Mouse (Mus musculus) hindbrain, embryonic 14.5 days (tissue): ENCODE data around the gene Fbxo34. TPM values are rescaled to one million over a fixed set of nuclear protein-coding genes. Genes with fewer than 3 reads are reported as not detected.
"Not testable (repeated sequence)": the region's sequence is repeated elsewhere in the genome, so short reads cannot be mapped to it uniquely, and the experiment has no call there.

Source experiments
- ATAC-seq: fragments of 200-750 bp; cut with Nextera tagmentation; 2 replicates; pipeline ENCODE4 v1.8.0; 2017; ENCODE audit warnings: moderate number of reproducible peaks, mild to moderate bottlenecking, moderate TSS enrichment, moderate library complexity; ENCODE audit not compliant: low FRiP score
- DNase-seq: peaks from one replicate; pipeline ENCODE4 v3.0.0-alpha.2; 2015; ENCODE audit warnings: low spot score
- H3K27ac ChIP-seq: fragments of 300-500 bp; sonication (generic); 2 replicates; pipeline ENCODE4 v1.5.1; 2014; ENCODE audit warnings: mild to moderate bottlenecking, moderate library complexity
- H3K27me3 ChIP-seq: fragments of 300-500 bp; sonication (generic); 2 replicates; pipeline ENCODE4 v1.6.1; 2014; ENCODE audit warnings: mild to moderate bottlenecking, low read length, mixed read lengths; ENCODE audit not compliant: control insufficient read depth, insufficient read depth
- H3K36me3 ChIP-seq: fragments of 300-500 bp; sonication (generic); replicated peaks from 2 replicates; pipeline ENCODE4 v1.6.1; 2014; ENCODE audit not compliant: control insufficient read depth, insufficient read depth
- H3K4me1 ChIP-seq: fragments of 300-500 bp; sonication (generic); replicated peaks from 2 replicates; pipeline ENCODE4 v1.6.1; 2014; ENCODE audit warnings: antibody characterized with exemption, low read length, mixed read lengths; ENCODE audit not compliant: control insufficient read depth, insufficient read depth
- H3K4me2 ChIP-seq: fragments of 300-500 bp; sonication (generic); replicated peaks from 2 replicates; pipeline ENCODE4 v1.6.1; 2014; ENCODE audit warnings: mild to moderate bottlenecking, moderate library complexity
- H3K4me3 ChIP-seq: fragments of 300-500 bp; sonication (generic); replicated peaks from 2 replicates; pipeline ENCODE4 v1.5.1; 2014; ENCODE audit warnings: mild to moderate bottlenecking, low read length
- H3K9ac ChIP-seq: fragments of 300-500 bp; sonication (generic); 2 replicates; pipeline ENCODE4 v1.6.1; 2014
- H3K9me3 ChIP-seq: fragments of 300-500 bp; sonication (generic); 2 replicates; pipeline ENCODE4 v1.6.1; 2016; ENCODE audit warnings: low read length; ENCODE audit not compliant: control insufficient read depth
- WGBS: fragments of 180-500 bp; shearing (Covaris S2); extraction: QIAGEN DNeasy Blood & Tissue Kit; methylation state at CpG from one replicate; pipeline ENCODE4 v1.1.7; 2014; 5-methylcytosine and 5-hydroxymethylcytosine counted together
- polyA plus RNA-seq: library from polyadenylated mRNA; unstranded; fragments of >200 nt; fragmentation: Nextera tagmentation; extraction: Ambion mirVana; gene quantifications from 2 replicates; pipeline ENCODE4 v1.2.1, GENCODE M21; 2014

The Fbxo34 gene
- polyA plus RNA-seq, 1 experiment from 2014 or later = 35.3 TPM

DNA sequence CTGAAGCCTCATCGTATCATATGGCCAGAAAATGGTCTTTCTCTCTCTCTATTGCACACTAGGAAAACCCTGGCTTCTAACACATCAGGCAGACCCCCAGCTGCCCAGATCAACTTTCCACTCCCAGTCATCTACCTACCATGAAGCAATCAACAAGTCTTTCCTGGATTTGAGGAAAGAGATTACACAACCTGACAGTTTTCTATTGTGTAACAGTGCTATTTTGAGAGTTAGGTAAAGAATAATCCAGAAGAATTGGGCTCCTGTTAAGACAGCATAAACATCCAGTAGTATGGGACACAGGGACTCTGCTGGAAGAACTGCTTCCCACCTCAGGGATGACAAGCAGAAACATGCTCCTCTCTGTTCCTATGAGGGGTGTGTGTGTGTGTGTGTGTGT lies 112.3 kb downstream of the Fbxo34 start:
- Histone ChIP-seq H3K9me3 (no peaks in the 10 kb centered on the region), H3K4me2 (no peak overlapping the region), H3K9ac (no peak overlapping the region), H3K4me3 (no peak overlapping the region), H3K36me3 (peaks cover 37% of the 10 kb centered on the region), H3K27ac (no peak overlapping the region), H3K27me3 (no peaks in the 10 kb centered on the region), H3K4me1 (peaks cover 8% of the 10 kb centered on the region)
- DNase-seq (no peak), ATAC-seq (no peak)
- WGBS = 86% methylated on average over 1 of the region's 1 CpGs

DNA sequence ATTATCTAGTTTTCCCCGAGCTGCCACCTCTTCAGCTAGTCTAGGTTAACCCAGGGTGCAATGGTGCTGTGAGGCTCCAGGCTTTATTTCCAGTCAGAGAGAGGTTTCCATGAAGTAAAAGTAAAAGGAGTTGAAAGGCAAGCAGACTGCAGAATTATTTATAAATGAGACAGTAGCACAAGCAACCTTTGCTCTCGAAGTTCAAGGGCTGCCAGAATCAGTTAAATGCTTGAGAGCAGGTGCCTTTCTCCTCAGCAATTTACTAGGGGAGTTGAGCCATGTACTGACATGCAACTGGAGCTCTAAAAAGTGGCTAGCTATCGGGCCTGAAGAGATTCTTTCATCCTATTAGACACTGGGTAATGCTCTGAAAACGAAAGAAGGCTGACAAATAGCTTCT lies 112.9 kb downstream of the Fbxo34 start:
- WGBS = 87% methylated on average over 4 of the region's 4 CpGs
- no peak for ATAC-seq

DNA sequence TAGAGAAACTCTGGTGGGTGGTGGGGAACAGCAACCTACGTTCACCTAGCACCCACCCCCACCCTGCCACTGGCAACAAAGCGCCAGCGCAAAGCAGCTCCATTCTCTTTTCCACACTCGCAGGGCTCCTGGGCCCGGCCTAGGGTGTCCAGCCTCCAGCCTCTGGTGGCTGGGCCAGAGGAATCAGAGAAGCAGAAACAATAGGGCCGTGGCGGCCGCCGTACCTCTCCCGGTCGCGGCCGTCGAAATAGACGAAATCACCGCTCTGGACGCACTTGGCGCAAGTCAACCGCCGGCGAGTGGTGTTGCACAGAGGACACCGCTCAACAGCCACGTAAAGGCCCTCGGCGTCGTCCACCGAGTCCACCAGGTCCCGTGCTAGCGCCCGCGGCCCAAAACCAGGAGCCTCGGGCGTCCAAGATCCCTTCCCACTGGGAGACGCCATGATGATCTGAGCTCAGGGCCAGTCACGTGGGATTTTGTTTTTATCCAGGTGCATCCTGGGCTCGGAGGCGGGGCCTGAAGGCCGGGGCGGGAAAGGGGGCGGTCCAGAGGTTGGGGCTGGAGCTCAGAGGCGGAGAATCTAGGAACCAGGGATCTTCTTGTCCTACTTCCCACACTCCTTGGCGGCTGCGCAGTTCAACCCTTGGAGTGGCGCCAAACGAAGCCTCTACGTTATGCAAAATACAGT lies 117.9 kb downstream of the Fbxo34 start:
- no peaks in the 10 kb centered on the region for H3K9me3 ChIP-seq
- no peaks in the 10 kb centered on the region for H3K27me3 ChIP-seq
- WGBS = under 1% methylated on average over 46 of the region's 46 CpGs
- peak overlapping the region; percentile 86 for H3K9ac ChIP-seq
- ATAC-seq (peak; percentile 99), DNase-seq (peak; percentile 97)
- peaks cover 11% of the 10 kb centered on the region for H3K4me1 ChIP-seq
- H3K27ac ChIP-seq = peak overlapping the region; percentile 28; the same call in 1 of the 2 replicates
- H3K4me3 ChIP-seq = peak overlapping the region; percentile 88
- H3K36me3 ChIP-seq = peaks cover 15% of the 10 kb centered on the region; the same call in 1 of the 2 replicates
- peak overlapping the region; percentile 85 for H3K4me2 ChIP-seq

More for the DNA sequence above, 112.9 kb downstream of the Fbxo34 start:
- Histone ChIP-seq H3K9ac (no peak overlapping the region), H3K4me2 (no peak overlapping the region), H3K4me1 (peaks cover 11% of the 10 kb centered on the region), H3K9me3 (no peaks in the 10 kb centered on the region), H3K36me3 (peaks cover 31% of the 10 kb centered on the region), H3K27me3 (no peaks in the 10 kb centered on the region), H3K27ac (no peak overlapping the region), H3K4me3 (no peak overlapping the region)
- DNase-seq = no peak

GRCm38 (mm10) chr14:47570549-47570948 lies 120.3 kb downstream of the Fbxo34 start, which contains the start of gene Atg14:
Atg14 (minus strand) TSS chr14:47570649.
- H3K9me3 ChIP-seq, H3K9ac ChIP-seq, H3K27me3 ChIP-seq, ATAC-seq, H3K4me3 ChIP-seq, H3K36me3 ChIP-seq, H3K4me2 ChIP-seq, H3K27ac ChIP-seq, DNase-seq: not testable (repeated sequence)
- peaks cover 11% of the 10 kb centered on the region for H3K4me1 ChIP-seq
- 90% methylated on average over 10 of the region's 11 CpGs for WGBS

- Histone ChIP-seq H3K36me3 (no peaks in the 10 kb centered on the region), H3K27me3 (no peaks in the 10 kb centered on the region), H3K4me2 (no peak overlapping the region), H3K9ac (no peak overlapping the region), H3K4me3 (no peak overlapping the region), H3K9me3 (no peaks in the 10 kb centered on the region), H3K27ac (no peak overlapping the region), H3K4me1 (0 out of 2 replicates have a peak, but pooled peaks cover under 1% of the 10 kb centered on the region)
- no peak for ATAC-seq
- no peak for DNase-seq
- 80% methylated on average over 4 of the region's 4 CpGs for WGBS
These were observed 122.5 kb downstream of the Fbxo34 start for GRCm38 (mm10) chr14:47572707-47573106.

- H3K4me1 ChIP-seq = no peaks in the 10 kb centered on the region
- H3K4me3 ChIP-seq = no peak overlapping the region
- WGBS = 72% methylated on average over 11 of the region's 11 CpGs
- H3K4me2 ChIP-seq = no peak overlapping the region
- H3K36me3 ChIP-seq = no peaks in the 10 kb centered on the region
- H3K9me3 ChIP-seq = no peaks in the 10 kb centered on the region
- DNase-seq = no peak
- H3K27ac ChIP-seq = no peak overlapping the region
- H3K27me3 ChIP-seq = no peaks in the 10 kb centered on the region
- no peak for ATAC-seq
- H3K9ac ChIP-seq = no peak overlapping the region
These were observed 124.5 kb downstream of the Fbxo34 start for GRCm38 (mm10) chr14:47574721-47575120.

- ATAC-seq (no peak), DNase-seq (no peak)
- H3K27me3 ChIP-seq = no peaks in the 10 kb centered on the region
- no peaks in the 10 kb centered on the region for H3K36me3 ChIP-seq
- no peak overlapping the region for H3K9ac ChIP-seq
- no peaks in the 10 kb centered on the region for H3K9me3 ChIP-seq
- WGBS = 72% methylated on average over 4 of the region's 4 CpGs
- no peaks in the 10 kb centered on the region for H3K4me1 ChIP-seq
- H3K4me2 ChIP-seq = no peak overlapping the region
- H3K4me3 ChIP-seq = no peak overlapping the region
- H3K27ac ChIP-seq = no peak overlapping the region
These were observed 126.5 kb downstream of the Fbxo34 start for GRCm38 (mm10) chr14:47576687-47577086.

DNA sequence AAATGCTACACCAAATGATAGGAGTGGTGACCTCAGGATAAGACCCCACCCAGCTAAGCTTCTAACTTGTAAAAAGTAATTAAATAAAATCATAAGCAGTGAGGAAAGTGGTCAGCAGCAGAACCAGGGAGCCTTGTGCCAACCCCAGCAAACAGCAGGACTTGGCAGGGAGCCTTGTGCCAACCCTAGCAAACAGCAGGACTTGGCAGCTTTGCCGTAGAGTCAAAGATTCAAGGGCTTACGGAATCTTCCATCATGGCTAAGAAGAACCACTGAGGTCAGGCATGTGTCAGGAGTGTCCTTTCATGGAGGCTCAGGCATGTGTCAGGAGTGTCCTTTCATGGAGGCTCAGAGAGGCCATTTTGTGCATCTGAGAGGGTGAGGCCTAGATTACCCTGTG lies 127.9 kb downstream of the Fbxo34 start:
- H3K27me3 ChIP-seq = no peaks in the 10 kb centered on the region
- H3K4me3 ChIP-seq = no peak overlapping the region
- ATAC-seq (no peak), DNase-seq (no peak)
- H3K9ac ChIP-seq = no peak overlapping the region
- H3K36me3 ChIP-seq = no peaks in the 10 kb centered on the region
- no peak overlapping the region for H3K4me2 ChIP-seq
- no peak overlapping the region for H3K27ac ChIP-seq
- no peaks in the 10 kb centered on the region for H3K9me3 ChIP-seq
- H3K4me1 ChIP-seq = no peaks in the 10 kb centered on the region
- whole genome bisulfite sequencing = 82% methylated on average over 2 of the region's 2 CpGs

DNA sequence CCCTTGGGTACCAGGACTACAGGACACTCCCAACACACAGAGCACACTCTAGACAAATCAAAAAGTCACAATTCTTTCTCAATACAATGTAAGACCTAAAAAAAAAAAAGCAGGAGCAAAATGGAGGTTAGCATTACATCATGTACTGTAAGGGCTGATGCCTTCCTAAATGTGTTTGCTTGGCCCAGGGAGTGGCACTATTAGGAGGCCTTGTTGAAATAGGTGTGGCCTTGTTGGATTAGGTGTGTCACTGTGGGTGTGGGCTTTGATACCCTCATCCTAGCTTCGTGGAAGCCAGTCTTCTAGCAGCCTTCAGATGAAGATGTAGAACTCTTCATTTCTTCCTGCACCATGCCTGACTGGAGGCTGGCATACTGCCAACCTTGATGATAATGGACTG lies 131.1 kb downstream of the Fbxo34 start:
- no peaks in the 10 kb centered on the region for H3K9me3 ChIP-seq
- no peak overlapping the region for H3K27ac ChIP-seq
- 61% methylated on average over 1 of the region's 1 CpGs for WGBS
- no peak overlapping the region for H3K9ac ChIP-seq
- no peaks in the 10 kb centered on the region for H3K27me3 ChIP-seq
- no peaks in the 10 kb centered on the region for H3K36me3 ChIP-seq
- H3K4me1 ChIP-seq = no peaks in the 10 kb centered on the region
- no peak for DNase-seq
- no peak overlapping the region for H3K4me3 ChIP-seq
- no peak for ATAC-seq
- H3K4me2 ChIP-seq = no peak overlapping the region
